Mouse (Mus musculus): ENCODE measurements around the gene Tpm1.

- TF ChIP-seq POLR2A (IDR thresholded peaks at IDR 0.05; ENCODE audit: extremely low read depth, insufficient read depth, low read length) (no peak), CTCF (IDR thresholded peaks at IDR 0.05; ENCODE audit: low read depth, low read length) (no peak)
Observed at GRCm38 (mm10) chr9:67071596-67071995, 22.4 kb upstream of the Tpm1 start.

Measured in liver, adult 2 months (tissue).